Mouse (Mus musculus): ENCODE results near the gene Barhl2.
A peak's percentile ranks its signal among the peaks of the same experiment; 100 is the strongest.

The Barhl2 gene

DNA sequence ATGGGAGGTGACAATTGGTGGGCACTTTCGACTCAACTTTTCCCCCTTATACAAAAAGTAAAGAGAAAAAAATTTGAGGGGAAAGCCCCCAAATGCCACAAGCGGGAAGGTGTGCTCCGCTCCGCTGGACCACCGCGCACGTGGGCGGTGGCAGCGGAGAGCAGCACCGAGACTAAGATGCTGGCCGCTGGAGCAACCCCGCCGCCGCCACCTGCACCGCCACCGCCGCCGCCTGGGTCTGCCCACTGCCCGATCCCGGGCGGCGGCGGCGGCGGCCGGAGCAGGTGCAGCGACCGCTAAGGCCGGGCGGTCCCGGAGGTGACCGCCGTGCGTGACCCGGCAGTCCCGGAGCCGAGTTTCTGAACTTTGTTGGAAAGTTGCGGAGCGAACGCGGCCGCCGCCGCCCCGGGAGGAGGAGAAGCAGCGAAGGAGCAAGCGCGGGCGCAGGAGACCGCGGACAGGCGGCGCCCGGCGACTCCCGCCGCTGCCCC, at the start of gene Barhl2:
Gene Barhl2, minus strand, starts transcription at position 181 of the 491 bp plus-strand sequence.
- DNase-seq: no peak

DNA sequence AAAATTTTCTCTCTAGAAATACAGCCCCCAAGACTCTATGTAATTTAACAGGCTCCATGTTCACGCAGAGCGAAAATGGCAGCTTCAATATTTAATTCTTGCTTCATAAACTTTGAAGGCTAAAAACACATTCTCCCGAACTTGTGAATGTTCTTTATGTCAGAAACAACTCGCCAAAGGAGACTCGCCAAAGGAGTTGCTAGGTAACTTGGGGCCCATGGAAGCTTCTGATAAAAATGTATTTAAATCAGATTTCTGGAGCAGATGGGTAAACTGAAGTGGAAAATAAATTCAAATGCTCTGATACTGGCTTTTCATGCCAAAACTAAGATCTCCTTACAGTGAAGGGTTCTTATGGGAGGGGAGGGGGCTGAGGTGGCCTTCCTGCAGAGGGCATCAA, 48.1 kb upstream of the Barhl2 start:
- no peak for DNase-seq

DNA sequence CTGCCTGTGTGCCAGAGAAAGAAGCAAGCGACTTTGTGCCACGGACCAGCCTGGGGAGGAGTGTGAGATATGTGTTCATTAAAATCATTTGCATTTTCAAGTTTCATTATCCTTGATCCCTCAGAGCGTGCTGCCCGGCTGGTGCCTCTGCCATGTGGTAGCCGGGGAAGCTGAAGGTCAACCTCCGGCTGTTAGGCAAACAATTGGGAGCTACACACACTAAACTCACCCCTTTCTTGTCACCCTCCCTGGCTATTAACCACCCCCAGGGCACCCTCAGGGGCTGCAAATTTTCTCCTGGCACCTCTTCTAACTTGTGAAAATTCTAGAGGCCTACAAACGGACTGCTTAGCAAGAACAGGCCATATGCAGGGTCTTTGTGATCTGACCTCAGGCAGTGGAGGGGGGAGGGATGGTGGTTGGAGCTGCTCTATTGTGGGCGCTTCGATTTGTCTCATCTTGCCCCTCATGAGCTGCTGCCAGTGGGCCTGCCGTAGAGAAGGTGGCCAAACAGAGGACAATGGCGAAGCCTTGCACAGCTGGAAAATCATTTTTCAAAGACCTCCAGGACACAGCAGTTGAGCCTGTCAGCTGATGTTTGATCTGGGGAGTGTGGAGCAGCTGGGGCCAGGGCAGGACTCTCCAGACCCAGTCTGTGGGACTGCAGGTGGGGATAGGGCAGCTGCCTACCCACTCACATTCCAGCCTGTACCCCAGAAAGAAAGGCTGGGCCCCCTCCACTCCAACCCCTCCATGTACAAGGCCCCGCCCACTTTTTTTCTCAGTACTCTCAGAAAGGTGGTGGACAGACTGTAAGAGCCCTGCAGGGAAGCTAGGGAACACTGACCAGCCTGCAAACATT, 44.9 kb upstream of the Barhl2 start:
- DNase-seq: no peak

DNA sequence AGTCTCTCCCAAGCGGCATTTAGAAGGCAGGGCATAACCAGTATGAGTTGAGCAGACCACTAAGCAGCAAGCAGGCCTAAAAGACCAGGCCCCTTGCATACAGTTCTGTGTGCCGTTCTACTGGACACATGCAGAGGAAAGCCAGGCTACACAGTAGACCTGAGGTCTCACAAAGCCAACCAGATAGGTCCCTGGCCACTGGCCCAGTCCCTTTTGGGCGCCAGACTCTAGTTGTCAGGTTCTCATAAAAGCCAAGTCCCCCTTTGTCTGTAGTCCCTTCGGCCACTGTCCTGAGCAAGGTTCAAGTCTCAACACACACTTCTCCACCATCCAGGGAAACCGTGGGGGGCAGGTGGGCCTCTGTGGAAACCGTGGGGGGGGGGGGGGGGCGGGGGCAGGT, 44.3 kb upstream of the Barhl2 start:
- DNase-seq: no peak

DNA sequence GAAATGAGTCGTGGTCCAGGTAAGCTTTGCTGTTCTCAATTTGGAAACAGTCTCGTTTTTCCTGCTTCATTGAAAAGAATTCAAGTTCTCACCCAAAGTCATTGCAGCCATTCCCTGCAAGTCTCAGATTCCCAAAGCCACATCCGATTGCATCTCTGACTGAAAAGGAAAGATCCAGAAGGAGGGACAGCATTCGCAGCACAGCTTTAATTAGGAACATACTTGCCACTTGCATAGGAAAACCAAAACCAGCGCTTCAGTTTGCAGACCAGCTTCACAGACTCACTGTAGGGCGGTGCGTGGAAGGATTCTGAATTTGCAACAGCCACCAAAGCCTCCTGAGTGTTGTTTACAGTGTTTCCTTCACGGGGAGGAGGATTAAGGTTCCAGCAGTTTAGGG, 33.8 kb upstream of the Barhl2 start:
- DNase-seq: no peak

DNA sequence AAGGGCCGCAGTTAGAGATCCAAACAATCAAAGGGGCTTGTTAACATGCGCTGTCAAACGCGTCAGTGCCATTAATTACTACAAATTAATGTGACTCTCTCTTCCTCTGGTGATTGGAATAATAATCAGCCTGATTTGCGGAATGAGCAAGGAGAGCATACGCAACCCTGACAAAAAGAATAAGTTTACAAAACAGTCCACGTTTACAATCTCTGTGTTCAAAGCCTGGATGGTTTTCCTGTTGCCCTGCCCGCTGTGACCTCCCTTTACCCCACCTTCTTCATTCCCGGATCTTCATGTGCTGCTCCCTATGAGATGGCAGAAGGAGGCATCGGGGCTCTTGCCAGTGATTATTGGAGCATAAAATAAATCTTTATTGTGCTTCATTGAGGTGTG, 14.1 kb upstream of the Barhl2 start:
- DNase-seq: no peak

GRCm38 (mm10) chr5:106471235-106472104, 13.5 kb upstream of the Barhl2 start:
- DNase-seq: no peak

DNA sequence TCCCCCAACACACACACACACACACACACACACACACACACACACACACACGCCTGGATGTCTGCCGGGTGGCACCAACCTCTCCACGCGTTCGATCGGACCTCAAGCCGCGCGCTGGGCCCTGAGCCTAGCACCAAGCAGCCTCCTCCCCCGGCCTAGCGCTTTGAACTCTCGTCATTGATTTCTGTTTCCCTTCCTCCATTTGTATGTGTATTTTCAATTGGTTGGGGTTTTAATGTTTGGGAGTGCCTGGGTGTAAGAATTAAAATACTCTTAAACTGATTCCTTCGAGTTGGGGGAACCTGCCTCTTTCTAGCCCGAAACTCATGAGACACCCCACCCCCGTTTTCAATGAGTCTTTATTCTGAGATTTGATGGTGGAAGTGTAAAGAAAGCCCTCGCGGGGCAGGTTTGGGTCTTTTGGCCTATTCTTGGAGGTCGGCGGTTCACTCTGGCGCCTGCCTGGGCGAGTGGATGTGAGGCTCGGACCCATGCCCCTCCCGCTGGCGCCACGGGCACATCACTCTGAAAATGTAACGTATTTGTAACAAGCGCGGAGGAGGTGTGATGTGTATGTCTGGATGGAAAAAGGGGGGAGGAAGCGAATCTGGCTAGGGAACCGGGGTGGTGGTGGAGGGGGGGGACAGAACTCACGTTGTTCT, 7.3 kb upstream of the Barhl2 start:
- no peak for DNase-seq

GRCm38 (mm10) chr5:106464336-106465128, 6.6 kb upstream of the Barhl2 start:
- DNase-seq: no peak

GRCm38 (mm10) chr5:106463661-106464191, 5.8 kb upstream of the Barhl2 start:
- DNase-seq: no peak

- DNase-seq: peak; percentile 69
Measured at GRCm38 (mm10) chr5:106461913-106462312, 3.9 kb upstream of the Barhl2 start.

DNA sequence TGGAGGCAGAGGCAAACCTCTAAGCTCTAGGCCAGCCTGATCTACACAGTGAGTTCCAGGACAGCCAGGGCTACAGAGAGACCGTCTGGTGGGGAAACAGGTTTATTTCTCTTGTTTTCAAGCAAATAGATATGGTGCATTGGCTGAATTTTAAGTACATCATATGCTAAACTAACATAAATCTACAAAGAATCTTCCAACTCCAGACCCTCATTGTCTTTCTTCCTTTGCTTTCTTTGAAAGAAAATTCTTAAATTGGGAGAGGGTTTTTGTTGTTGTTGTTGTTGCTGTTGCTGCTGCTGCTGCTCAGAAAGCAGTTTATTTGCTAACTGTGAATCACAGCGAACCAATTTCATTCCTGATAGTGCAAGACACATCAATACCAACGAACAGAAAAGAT, 3.5 kb upstream of the Barhl2 start:
- DNase-seq: no peak

DNA sequence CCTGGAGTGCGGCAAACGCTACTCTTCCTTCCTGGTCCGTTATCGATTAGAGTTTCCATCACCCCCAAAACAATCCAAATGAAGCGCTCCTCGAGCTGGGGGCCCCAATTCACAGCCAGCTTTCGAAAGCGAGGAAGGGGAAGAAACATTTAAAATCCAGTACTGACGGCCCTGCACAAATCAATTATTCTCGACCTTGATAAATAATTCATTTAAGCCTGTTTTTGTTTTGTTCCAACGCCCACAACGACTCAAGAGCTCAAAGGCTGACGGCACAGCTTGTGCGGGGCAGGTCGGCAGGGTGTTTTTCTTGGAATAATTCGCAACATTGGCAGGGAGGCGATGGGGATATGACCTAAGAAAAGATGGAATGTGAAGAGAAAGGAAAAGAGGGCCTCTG, 2.6 kb upstream of the Barhl2 start:
- DNase-seq: no peak

GRCm38 (mm10) chr5:106460001-106460511, 2.1 kb upstream of the Barhl2 start:
- no peak for DNase-seq

DNA sequence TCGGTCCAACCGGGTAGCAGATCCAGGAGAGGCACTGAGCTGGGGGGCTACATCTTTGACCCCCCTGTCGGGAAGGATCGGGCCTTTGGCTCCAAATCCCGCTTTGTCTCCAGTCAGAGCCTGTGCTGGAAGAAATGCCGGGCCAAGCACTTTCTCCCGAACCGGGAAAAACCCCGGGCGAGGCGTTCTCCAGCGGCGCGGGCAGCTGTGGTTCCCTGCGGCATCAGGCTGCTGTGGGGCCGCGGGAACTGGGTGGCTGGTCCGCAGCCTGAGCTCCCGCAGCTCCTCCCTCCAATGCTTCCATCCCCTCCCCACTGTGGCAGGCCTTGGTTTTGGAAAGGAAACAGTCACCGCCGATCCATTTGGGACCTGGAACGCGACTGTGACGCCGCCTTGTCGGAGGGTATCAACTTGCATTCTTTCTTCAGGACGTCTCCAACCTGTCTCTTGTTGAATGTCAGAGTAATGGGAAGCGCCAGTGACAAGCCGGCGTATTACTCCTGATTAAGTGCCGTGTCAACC, 1.2 kb upstream of the Barhl2 start:
- no peak for DNase-seq

GRCm38 (mm10) chr5:106458477-106459119, 632 bp upstream of the Barhl2 start:
- DNase-seq: peak; percentile 28

- DNase-seq: peak; percentile 32
Measured at GRCm38 (mm10) chr5:106457111-106457925, 648 bp downstream of the Barhl2 start.

DNA sequence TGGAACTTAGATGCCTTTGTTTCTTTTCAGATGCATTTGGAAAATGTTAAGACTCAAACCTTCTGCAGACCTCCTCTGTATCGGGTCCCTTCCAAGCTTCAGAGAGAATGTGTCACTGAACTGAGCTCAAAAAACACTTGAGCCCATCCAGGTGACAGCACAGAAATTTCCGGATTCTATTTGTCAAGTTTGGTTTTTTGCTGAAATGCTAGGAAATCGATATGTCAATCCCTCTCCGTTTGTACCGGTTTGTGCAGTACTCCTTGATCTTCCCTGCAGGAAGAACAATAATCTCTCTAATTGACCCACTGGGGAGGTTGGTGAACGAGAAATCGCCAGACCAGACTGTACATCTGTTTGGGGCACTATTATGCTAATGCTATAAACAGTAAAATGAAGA, 2.0 kb downstream of the Barhl2 start:
- DNase-seq: no peak

GRCm38 (mm10) chr5:106455106-106455920, 2.7 kb downstream of the Barhl2 start:
- DNase-seq: no peak
